Mouse (Mus musculus) intestine, postnatal 0 days (tissue): ENCODE data around the gene Rhof. TPM values are rescaled to one million over a fixed set of nuclear protein-coding genes. Genes with fewer than 3 reads are reported as not detected.

ENCODE experiments used
- ATAC-seq: fragments of 200-750 bp; cut with Nextera tagmentation; 2 replicates; pipeline ENCODE4 v1.8.0; 2017; ENCODE audit warnings: mild to moderate bottlenecking, moderate TSS enrichment, moderate library complexity
- H3K27ac ChIP-seq: fragments of 300-500 bp; sonication (generic); 2 replicates; pipeline ENCODE4 v1.5.1; 2014; ENCODE audit warnings: mild to moderate bottlenecking, low read depth, low read length, moderate library complexity
- H3K27me3 ChIP-seq: fragments of 300-500 bp; sonication (generic); replicated peaks from 2 replicates; pipeline ENCODE4 v1.6.1; 2014; ENCODE audit warnings: low read length, mixed read lengths; ENCODE audit not compliant: control insufficient read depth, insufficient read depth
- H3K36me3 ChIP-seq: fragments of 300-500 bp; sonication (generic); 2 replicates; pipeline ENCODE4 v1.6.1; 2014; ENCODE audit warnings: mild to moderate bottlenecking, moderate library complexity; ENCODE audit not compliant: control insufficient read depth, insufficient read depth
- H3K4me1 ChIP-seq: fragments of 300-500 bp; sonication (generic); replicated peaks from 2 replicates; pipeline ENCODE4 v1.6.1; 2014; ENCODE audit warnings: antibody characterized with exemption, low read length, mixed read lengths; ENCODE audit not compliant: control insufficient read depth, insufficient read depth
- H3K4me2 ChIP-seq: fragments of 300-500 bp; sonication (generic); replicated peaks from 2 replicates; pipeline ENCODE4 v1.6.1; 2014; ENCODE audit warnings: low read depth, mild to moderate bottlenecking, moderate library complexity
- H3K4me3 ChIP-seq: fragments of 300-500 bp; sonication (generic); 2 replicates; pipeline ENCODE4 v1.5.1; 2014; ENCODE audit warnings: low read depth, low read length
- H3K9ac ChIP-seq: fragments of 300-500 bp; sonication (generic); 2 replicates; pipeline ENCODE4 v1.6.1; 2014; ENCODE audit warnings: mild to moderate bottlenecking, low read depth, low read length
- H3K9me3 ChIP-seq: fragments of 300-500 bp; sonication (generic); 2 replicates; pipeline ENCODE4 v1.6.1; 2016; ENCODE audit warnings: mixed run types; ENCODE audit not compliant: control insufficient read depth
- CTCF ChIP-seq: sonication (generic); IDR thresholded peaks from 2 replicates; pipeline ENCODE4 v1.5.1; 2016; ENCODE audit warnings: low read depth, mild to moderate bottlenecking, control low read depth, antibody characterized with exemption, moderate library complexity
- WGBS: fragments of 180-500 bp; shearing (Covaris S2); extraction: QIAGEN DNeasy Blood & Tissue Kit; methylation state at CpG from one replicate; pipeline ENCODE4 v1.1.7; 2014; 5-methylcytosine and 5-hydroxymethylcytosine counted together
- polyA plus RNA-seq: library from polyadenylated mRNA; unstranded; fragments of >200 nt; fragmentation: Nextera tagmentation; extraction: Ambion mirVana; gene quantifications from 2 replicates; pipeline ENCODE4 v1.2.1, GENCODE M21; 2015

Gene Rhof
- polyA plus RNA-seq: 17.0 TPM in 2 replicates

DNA sequence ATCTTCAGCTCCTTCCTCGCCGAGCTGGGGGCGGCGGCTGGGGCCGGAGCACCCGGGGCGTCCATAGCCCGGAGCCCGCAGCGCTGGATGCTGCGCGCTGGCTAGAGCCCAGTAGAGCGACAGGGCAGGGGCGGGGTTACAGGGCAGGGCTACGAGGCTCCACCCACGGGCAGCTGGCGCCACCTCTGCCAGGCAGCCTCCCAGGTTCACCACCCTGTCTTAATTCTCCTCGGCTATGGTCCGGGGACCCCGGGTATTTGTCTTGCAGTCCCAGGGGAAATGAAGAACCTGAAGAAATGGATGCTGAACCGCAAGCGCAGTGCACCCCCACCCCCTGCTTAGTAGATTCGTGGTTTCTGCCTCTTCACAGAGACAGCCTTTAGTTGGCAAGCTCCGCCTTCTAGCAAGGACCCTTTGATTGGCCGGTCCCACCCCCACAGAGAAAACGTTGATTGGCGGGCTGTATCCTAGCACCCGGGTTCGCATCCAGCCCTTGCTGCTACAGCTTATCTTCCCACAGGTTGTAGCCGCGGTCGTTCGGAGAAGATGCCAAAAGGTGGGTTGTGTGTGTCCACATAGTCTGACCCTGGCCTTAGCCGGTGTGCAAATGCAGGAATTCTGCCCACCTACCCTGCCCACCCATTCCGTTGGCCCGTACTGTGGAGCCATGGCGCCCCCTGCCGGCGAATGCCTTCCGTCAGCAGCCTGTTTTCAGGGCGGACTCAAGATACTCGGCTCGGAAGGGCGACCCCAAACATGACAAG is at the start of gene Rhof:
Gene Rhof, minus strand, starts transcription at position 385 of the 764 bp plus-strand sequence.
- peaks cover 12% of the 10 kb centered on the region for H3K4me1 ChIP-seq
- no peaks in the 10 kb centered on the region for H3K9me3 ChIP-seq
- no peaks in the 10 kb centered on the region; the same call in 1 of the 2 replicates for H3K36me3 ChIP-seq
- H3K4me3 ChIP-seq: peak within 1 kb of the TSS; percentile 42
- peak within 1 kb of the TSS; percentile 21 for H3K27ac ChIP-seq
- TF ChIP-seq CTCF: peak; percentile 95
- peak within 1 kb of the TSS; percentile 81 for H3K4me2 ChIP-seq
- no peaks in the 10 kb centered on the region for H3K27me3 ChIP-seq
- peak; percentile 19 for ATAC-seq
- peak within 1 kb of the TSS; percentile 60 for H3K9ac ChIP-seq
- WGBS: 6% methylated on average over 41 of the region's 44 CpGs

DNA sequence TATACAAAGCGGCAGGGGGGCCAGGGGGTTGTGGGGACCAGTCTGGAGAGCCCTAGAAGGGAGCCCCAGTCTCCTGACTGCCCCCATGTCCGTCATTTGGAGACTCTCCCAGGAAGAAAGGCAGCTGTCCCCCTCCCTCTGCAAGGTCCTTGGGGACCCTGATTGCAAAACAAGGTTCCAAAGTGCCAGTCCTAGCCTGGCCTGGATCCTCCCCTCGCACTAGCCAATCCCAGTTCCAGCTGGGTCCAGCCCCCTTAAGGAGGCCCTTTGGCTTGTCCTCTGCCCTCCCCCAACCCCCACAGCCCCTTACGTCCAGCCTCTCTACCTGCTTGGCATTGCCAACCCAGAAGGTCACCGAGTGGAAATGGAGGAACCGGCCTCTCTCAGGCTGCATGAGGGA is 49.0 kb upstream of the Rhof start:
- Histone ChIP-seq H3K27me3 (no peaks in the 10 kb centered on the region), H3K4me2 (no peak overlapping the region), H3K4me3 (no peak overlapping the region), H3K27ac (no peak overlapping the region), H3K4me1 (no peaks in the 10 kb centered on the region), H3K36me3 (no peaks in the 10 kb centered on the region), H3K9me3 (no peaks in the 10 kb centered on the region), H3K9ac (no peak overlapping the region)
- ATAC-seq: no peak
- TF ChIP-seq CTCF: no peak
- 78% methylated on average over 6 of the region's 6 CpGs for WGBS

DNA sequence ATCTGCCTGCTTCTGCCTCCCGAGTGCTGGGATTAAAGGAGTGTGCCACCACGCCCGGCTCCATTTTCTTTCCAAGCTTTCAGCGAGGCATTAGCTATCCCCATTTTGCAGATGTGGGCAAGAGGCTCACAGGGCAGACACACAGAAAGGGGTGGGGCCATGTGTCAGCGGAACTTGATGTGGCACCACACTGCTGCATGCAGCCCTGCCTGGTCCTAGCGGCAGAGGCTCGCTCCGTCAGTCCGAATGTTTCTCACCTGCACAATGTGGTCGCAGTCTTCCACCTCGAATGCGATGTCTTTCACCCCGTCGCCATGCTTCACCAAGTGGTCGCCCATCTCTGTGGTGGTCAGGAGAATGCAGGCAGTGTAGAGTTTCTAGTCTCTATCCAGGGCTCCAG is 47.9 kb upstream of the Rhof start:
- no peaks in the 10 kb centered on the region for H3K36me3 ChIP-seq
- H3K27me3 ChIP-seq: no peaks in the 10 kb centered on the region
- H3K9ac ChIP-seq: no peak overlapping the region
- 92% methylated on average over 15 of the region's 15 CpGs for whole genome bisulfite sequencing
- ATAC-seq: no peak
- no peak overlapping the region for H3K4me3 ChIP-seq
- H3K4me1 ChIP-seq: no peaks in the 10 kb centered on the region
- H3K27ac ChIP-seq: no peak overlapping the region
- no peak for TF ChIP-seq CTCF
- H3K9me3 ChIP-seq: no peaks in the 10 kb centered on the region
- no peak overlapping the region for H3K4me2 ChIP-seq

DNA sequence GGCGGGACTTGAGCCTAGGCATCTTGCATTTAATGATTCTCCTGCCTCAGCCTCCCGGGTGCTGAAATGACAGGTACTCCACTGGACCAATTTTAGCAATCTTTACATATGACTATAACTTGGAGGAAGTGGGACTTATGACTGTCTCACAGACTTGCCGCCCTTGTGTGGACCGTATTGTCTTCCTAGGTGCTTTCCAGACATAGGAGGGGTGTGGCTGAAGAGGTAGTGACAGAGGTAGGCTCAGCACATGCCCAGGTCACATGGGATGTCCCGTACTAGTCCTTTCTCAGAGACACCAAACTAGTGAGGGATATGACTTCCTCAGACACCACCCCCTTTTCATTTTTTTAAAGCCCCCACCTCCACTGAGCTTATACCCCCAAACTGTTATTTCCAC is 46.3 kb upstream of the Rhof start:
- ATAC-seq: no peak
- no peak overlapping the region for H3K9ac ChIP-seq
- no peak for TF ChIP-seq CTCF
- H3K27me3 ChIP-seq: no peaks in the 10 kb centered on the region; the same call in 1 of the 2 replicates
- H3K9me3 ChIP-seq: no peaks in the 10 kb centered on the region
- H3K27ac ChIP-seq: no peak overlapping the region
- no peaks in the 10 kb centered on the region for H3K36me3 ChIP-seq
- H3K4me1 ChIP-seq: no peaks in the 10 kb centered on the region
- no peak overlapping the region for H3K4me2 ChIP-seq
- WGBS: 92% methylated on average over 5 of the region's 5 CpGs
- H3K4me3 ChIP-seq: no peak overlapping the region

DNA sequence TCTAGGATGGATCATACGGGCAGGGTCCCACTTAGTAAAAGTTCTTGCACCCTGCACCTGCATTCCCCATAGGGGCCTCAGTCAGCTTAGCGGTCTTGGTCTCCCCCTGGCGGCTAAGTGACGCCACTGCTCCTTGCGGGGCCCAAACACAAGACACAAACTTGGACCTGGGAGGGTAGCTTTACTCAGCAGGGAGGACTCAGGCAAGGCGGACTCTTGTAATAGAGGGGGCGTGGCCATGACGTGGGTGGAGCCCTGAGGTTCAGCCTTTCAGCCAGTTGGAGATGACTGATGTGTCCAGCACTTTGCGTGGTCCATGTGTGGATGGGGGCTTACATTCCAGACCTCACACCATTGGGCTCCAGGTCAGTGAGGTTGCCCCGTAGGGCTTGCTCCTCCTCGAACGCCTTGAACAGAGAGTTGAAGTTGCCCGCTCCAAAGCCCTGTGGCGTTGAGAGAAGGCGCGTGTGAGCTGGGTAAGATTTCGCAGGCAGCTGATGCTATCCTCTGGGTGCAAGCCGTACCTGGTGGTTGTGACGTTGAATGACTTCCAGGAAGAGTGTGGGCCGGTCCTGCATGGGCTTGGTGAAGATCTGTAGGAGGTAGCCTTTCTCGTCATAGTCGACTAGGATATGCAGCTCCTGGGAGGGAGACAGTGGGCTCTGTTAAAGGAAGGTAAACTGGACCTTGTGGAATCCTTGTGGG is 39.3 kb upstream of the Rhof start:
- Histone ChIP-seq H3K4me3 (no peak overlapping the region), H3K9ac (no peak overlapping the region), H3K9me3 (no peaks in the 10 kb centered on the region), H3K27me3 (no peaks in the 10 kb centered on the region; the same call in 1 of the 2 replicates), H3K27ac (no peak overlapping the region), H3K4me1 (no peaks in the 10 kb centered on the region), H3K4me2 (peak overlapping the region; percentile 55), H3K36me3 (peaks cover 1% of the 10 kb centered on the region; the same call in 1 of the 2 replicates)
- peak; percentile 75 for ATAC-seq
- WGBS: 16% methylated on average over 22 of the region's 22 CpGs
- peak; percentile 99 for TF ChIP-seq CTCF

DNA sequence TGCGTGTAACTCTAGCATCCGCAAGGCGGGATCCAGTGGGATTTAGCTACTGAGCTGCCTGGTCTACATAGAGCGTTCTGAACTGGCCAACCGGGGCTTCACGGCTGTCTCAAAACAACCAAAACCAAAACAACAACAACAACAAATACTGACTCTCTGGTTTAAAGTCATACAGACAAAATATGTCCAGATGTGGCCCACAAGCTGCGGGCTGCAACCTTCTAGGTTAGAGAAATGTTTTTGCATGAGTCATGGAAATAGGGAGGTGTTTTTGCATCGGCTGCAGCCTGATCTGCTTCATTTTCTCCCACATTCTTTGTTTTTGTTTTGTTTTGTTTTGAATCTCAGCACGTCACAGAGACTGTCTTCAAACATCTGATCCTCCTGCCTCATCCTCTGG is 37.9 kb upstream of the Rhof start:
- H3K9me3 ChIP-seq: no peaks in the 10 kb centered on the region
- H3K9ac ChIP-seq: no peak overlapping the region
- H3K36me3 ChIP-seq: peaks cover 15% of the 10 kb centered on the region
- 83% methylated on average over 9 of the region's 9 CpGs for WGBS
- no peak overlapping the region for H3K27ac ChIP-seq
- no peak for TF ChIP-seq CTCF
- ATAC-seq: no peak
- no peaks in the 10 kb centered on the region for H3K4me1 ChIP-seq
- H3K4me2 ChIP-seq: no peak overlapping the region
- H3K4me3 ChIP-seq: no peak overlapping the region
- no peaks in the 10 kb centered on the region; the same call in 1 of the 2 replicates for H3K27me3 ChIP-seq
